Mouse (Mus musculus) heart, embryonic 12.5 days (tissue): ENCODE data around the gene Pmp22. TPM values are rescaled to one million over a fixed set of nuclear protein-coding genes. Genes with fewer than 3 reads are reported as not detected.
A peak's percentile ranks its signal among the peaks of the same experiment; 100 is the strongest.

ENCODE experiments used
- ATAC-seq: fragments of 200-750 bp; cut with Nextera tagmentation; 2 replicates; pipeline ENCODE4 v1.8.0; 2017; ENCODE audit warnings: moderate TSS enrichment, moderate library complexity; ENCODE audit not compliant: insufficient number of reproducible peaks, low FRiP score
- H3K27ac ChIP-seq: fragments of 300-500 bp; sonication (generic); 2 replicates; pipeline ENCODE4 v1.5.1; 2016; ENCODE audit warnings: mild to moderate bottlenecking, moderate library complexity; ENCODE audit not compliant: poor library complexity, severe bottlenecking
- H3K27me3 ChIP-seq: fragments of 300-500 bp; sonication (generic); replicated peaks from 2 replicates; pipeline ENCODE4 v1.6.1; 2016; ENCODE audit warnings: mild to moderate bottlenecking, moderate library complexity
- H3K36me3 ChIP-seq: fragments of 300-500 bp; sonication (generic); 2 replicates; pipeline ENCODE4 v1.6.1; 2016; ENCODE audit warnings: mild to moderate bottlenecking, moderate library complexity
- H3K4me1 ChIP-seq: fragments of 300-500 bp; sonication (generic); replicated peaks from 2 replicates; pipeline ENCODE4 v1.6.1; 2016; ENCODE audit warnings: mild to moderate bottlenecking
- H3K4me2 ChIP-seq: fragments of 300-500 bp; sonication (generic); 2 replicates; pipeline ENCODE4 v1.6.1; 2016; ENCODE audit warnings: mild to moderate bottlenecking, moderate library complexity
- H3K4me3 ChIP-seq: fragments of 300-500 bp; sonication (generic); 2 replicates; pipeline ENCODE4 v1.5.1; 2016; ENCODE audit warnings: mild to moderate bottlenecking
- H3K9ac ChIP-seq: fragments of 300-500 bp; sonication (generic); 2 replicates; pipeline ENCODE4 v1.6.1; 2016; ENCODE audit warnings: mild to moderate bottlenecking, moderate library complexity
- H3K9me3 ChIP-seq: fragments of 300-500 bp; sonication (generic); replicated peaks from 2 replicates; pipeline ENCODE4 v1.6.1; 2016; ENCODE audit warnings: mild to moderate bottlenecking, moderate library complexity
- WGBS: fragments of 180-500 bp; shearing (Covaris S2); methylation state at CpG from one replicate; pipeline ENCODE4 v1.1.7; 2016; 5-methylcytosine and 5-hydroxymethylcytosine counted together
- polyA plus RNA-seq: library from polyadenylated mRNA; unstranded; fragments of >200 nt; fragmentation: Nextera tagmentation; extraction: Ambion mirVana; gene quantifications from 2 replicates; pipeline ENCODE4 v1.2.1, GENCODE M21; 2016

Pmp22 gene
- polyA plus RNA-seq, 1 experiment from 2014 or later, result 67.8 TPM

DNA sequence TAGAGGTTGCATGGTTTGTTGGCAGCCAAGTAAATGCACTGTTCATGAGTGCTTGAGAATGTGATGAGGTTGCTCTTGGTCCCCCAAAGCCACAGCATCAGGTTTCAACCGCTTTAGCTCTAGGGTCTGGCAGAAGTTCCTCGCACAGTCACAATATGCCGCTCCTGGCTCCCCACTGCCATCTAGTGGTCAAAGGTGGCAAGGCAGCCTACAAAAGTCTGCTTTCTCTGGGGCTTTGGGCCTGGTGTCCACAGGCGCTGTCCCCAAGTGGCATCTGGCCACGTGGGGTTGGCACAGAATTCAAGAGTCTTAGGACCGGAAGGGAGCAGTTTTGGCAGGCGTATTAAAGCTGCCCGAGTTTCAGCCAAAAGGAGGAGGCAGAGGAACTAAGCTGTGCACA is 6.8 kb downstream of the Pmp22 start:
- H3K4me2 ChIP-seq, result 0 out of 2 replicates have a peak overlapping the region, but pooled peaks have one; percentile 2
- H3K27me3 ChIP-seq, result 0 out of 2 replicates have a peak, but pooled peaks cover 4% of the 10 kb centered on the region
- WGBS, result 6% methylated on average over 8 of the region's 8 CpGs
- H3K4me1 ChIP-seq, result peaks cover 34% of the 10 kb centered on the region
- H3K9me3 ChIP-seq, result no peaks in the 10 kb centered on the region
- H3K9ac ChIP-seq, result peak overlapping the region; percentile 35; the same call in 1 of the 2 replicates
- no peak overlapping the region for H3K4me3 ChIP-seq
- H3K27ac ChIP-seq, result peak overlapping the region; percentile 49
- H3K36me3 ChIP-seq, result peaks cover 16% of the 10 kb centered on the region; the same call in 1 of the 2 replicates
- 0 out of 2 replicates have a peak, but pooled peaks have one; percentile 18 for ATAC-seq

- Histone ChIP-seq H3K4me3 (no peak overlapping the region), H3K4me2 (0 out of 2 replicates have a peak overlapping the region, but pooled peaks have one; percentile 2), H3K9ac (peak overlapping the region; percentile 35; the same call in 1 of the 2 replicates), H3K27ac (peak overlapping the region; percentile 49), H3K36me3 (peaks cover 18% of the 10 kb centered on the region; the same call in 1 of the 2 replicates), H3K27me3 (0 out of 2 replicates have a peak, but pooled peaks cover 4% of the 10 kb centered on the region), H3K9me3 (no peaks in the 10 kb centered on the region), H3K4me1 (peaks cover 31% of the 10 kb centered on the region)
- WGBS, result 57% methylated on average over 6 of the region's 6 CpGs
- ATAC-seq, result no peak
Measured at GRCm38 (mm10) chr11:63136205-63136604, 7.4 kb downstream of the Pmp22 start.

DNA sequence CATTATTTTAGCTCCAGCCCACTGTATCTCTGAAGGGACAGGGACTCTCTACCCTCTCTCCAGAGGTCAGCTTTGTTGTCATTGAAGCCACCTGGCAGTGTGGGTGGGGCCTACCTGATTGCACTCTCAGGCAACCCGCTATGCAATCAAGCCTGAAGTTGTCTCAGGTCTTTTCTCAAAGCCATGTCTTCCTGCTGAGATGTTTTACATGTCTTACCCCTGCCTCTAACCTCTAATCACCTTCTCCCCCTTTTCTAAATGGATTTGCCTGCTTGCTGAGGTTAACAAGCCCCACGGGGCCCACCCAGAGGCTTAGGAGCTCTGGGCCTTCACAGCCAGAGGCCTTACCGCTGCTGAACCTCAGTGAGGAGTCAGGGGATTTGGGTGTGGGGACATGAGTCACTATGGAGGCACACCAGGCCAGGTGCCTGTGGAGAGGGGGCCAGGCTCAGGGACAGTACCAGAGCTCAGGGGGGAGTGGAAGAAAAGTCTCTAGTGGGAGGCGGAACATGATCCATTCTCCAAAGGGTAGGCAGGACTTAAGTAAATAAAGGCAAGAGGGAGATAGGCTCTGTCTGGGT is 8.1 kb downstream of the Pmp22 start:
- peaks cover 27% of the 10 kb centered on the region for H3K4me1 ChIP-seq
- no peak overlapping the region for H3K9ac ChIP-seq
- 66% methylated on average over 4 of the region's 4 CpGs for WGBS
- H3K9me3 ChIP-seq, result no peaks in the 10 kb centered on the region
- no peak overlapping the region for H3K4me2 ChIP-seq
- H3K36me3 ChIP-seq, result peaks cover 24% of the 10 kb centered on the region
- H3K27me3 ChIP-seq, result 0 out of 2 replicates have a peak, but pooled peaks cover 4% of the 10 kb centered on the region
- H3K4me3 ChIP-seq, result no peak overlapping the region
- ATAC-seq, result no peak
- H3K27ac ChIP-seq, result no peak overlapping the region

DNA sequence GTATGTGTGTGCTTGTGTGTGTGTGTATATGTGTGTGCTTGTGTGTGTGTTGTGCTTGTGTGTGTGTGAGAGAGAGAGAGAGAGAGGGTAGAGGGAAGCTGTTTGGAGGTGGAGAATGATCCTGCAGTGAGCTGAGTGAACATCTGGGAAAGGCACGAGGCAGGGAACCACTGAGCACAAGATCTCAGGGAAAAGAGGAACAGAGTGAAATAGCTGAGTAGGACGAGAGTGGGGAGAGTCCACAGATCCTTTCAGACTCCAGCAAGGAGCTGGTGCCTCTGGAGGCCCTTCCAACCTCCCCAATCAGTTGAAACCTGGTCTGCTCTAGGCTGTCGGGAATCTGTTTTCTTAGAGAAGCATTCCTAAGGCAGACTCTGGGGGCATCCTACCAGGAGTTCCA is 10.0 kb downstream of the Pmp22 start:
- Histone ChIP-seq H3K27ac (no peak overlapping the region; the same call in 1 of the 2 replicates), H3K4me3 (no peak overlapping the region), H3K36me3 (peaks cover 27% of the 10 kb centered on the region), H3K4me1 (peaks cover 32% of the 10 kb centered on the region), H3K27me3 (0 out of 2 replicates have a peak, but pooled peaks cover 4% of the 10 kb centered on the region), H3K9me3 (no peaks in the 10 kb centered on the region), H3K9ac (no peak overlapping the region), H3K4me2 (no peak overlapping the region)
- WGBS, result 25% methylated on average over 3 of the region's 3 CpGs
- no peak for ATAC-seq

DNA sequence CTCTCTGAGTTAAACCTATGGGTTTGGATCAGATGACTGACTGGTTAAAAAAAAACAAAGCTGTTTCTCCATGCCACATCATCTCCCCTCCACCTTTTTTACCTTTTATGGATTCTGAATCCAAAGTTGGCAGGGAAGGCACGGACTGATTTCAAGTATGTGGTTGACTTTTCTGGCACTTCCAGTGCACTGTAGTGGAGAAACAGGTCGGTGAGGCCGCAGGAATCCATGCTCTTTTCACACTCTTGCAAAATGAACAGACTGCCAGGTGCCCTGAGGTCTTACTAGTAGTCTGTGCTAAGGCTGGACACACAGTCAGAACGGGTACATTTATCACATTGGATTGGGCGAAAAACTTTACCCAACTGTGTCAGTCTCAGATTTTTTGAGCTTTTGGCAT is 13.5 kb downstream of the Pmp22 start:
- Histone ChIP-seq H3K9me3 (no peaks in the 10 kb centered on the region), H3K9ac (no peak overlapping the region), H3K27ac (no peak overlapping the region), H3K27me3 (no peaks in the 10 kb centered on the region), H3K36me3 (peaks cover 25% of the 10 kb centered on the region), H3K4me1 (peaks cover 28% of the 10 kb centered on the region), H3K4me2 (no peak overlapping the region), H3K4me3 (no peak overlapping the region)
- no peak for ATAC-seq
- WGBS, result 84% methylated on average over 5 of the region's 5 CpGs

DNA sequence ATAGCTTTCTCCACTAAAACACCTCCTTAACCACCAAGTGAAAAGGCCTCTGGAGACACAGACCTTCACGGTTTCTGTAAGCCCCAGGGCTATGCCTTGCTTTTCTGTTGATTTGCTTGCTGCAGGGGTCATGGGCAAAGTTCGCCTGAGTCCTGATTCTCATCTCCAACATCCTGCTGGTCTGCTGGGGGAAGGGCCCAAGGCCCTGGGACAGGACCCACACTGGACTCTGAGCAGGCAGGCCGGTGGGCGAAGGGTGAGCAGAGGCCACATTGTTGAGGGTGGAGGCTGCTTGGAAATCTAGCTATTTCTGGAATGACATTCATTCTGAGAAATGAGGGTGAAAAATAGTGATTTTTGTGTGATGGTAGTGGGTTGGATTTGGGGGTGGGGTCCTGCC is 14.0 kb downstream of the Pmp22 start:
- Histone ChIP-seq H3K4me3 (no peak overlapping the region), H3K9ac (no peak overlapping the region), H3K9me3 (no peaks in the 10 kb centered on the region), H3K36me3 (peaks cover 25% of the 10 kb centered on the region), H3K27me3 (no peaks in the 10 kb centered on the region), H3K4me1 (peaks cover 28% of the 10 kb centered on the region), H3K27ac (no peak overlapping the region), H3K4me2 (no peak overlapping the region)
- 70% methylated on average over 4 of the region's 4 CpGs for WGBS
- ATAC-seq, result no peak

- no peak overlapping the region for H3K9ac ChIP-seq
- H3K4me3 ChIP-seq, result no peak overlapping the region
- no peaks in the 10 kb centered on the region for H3K27me3 ChIP-seq
- no peak for ATAC-seq
- no peak overlapping the region for H3K4me2 ChIP-seq
- 53% methylated on average over 8 of the region's 8 CpGs for WGBS
- no peak overlapping the region; the same call in 1 of the 2 replicates for H3K27ac ChIP-seq
- H3K4me1 ChIP-seq, result peaks cover 25% of the 10 kb centered on the region
- peaks cover 21% of the 10 kb centered on the region for H3K36me3 ChIP-seq
- no peaks in the 10 kb centered on the region for H3K9me3 ChIP-seq
Measured at GRCm38 (mm10) chr11:63143486-63143885, 14.7 kb downstream of the Pmp22 start.

DNA sequence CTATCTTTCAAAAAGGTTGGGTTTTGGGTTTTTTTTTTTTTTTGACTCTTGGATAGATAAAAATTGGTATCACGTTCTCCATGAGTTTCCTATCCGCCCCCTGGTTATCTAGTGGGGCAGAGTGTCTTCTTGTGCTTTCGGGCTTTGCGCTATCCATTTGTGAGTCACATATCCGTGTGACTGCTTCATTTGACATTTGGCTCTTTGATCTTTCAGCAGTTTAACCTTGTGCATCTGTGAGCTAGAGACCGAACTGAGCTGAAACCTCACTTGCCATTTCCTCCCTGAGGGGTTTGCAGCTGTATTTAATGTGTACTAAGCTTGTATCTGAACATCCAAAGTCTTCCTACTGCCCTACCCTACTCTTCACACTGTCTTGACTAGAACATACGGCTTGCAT is 17.8 kb downstream of the Pmp22 start:
- Histone ChIP-seq H3K9ac (no peak overlapping the region), H3K27me3 (no peaks in the 10 kb centered on the region), H3K36me3 (peaks cover 14% of the 10 kb centered on the region; the same call in 1 of the 2 replicates), H3K4me2 (no peak overlapping the region), H3K4me3 (no peak overlapping the region), H3K4me1 (peaks cover 22% of the 10 kb centered on the region), H3K9me3 (no peaks in the 10 kb centered on the region), H3K27ac (no peak overlapping the region)
- 38% methylated on average over 7 of the region's 7 CpGs for WGBS
- ATAC-seq, result no peak

- Histone ChIP-seq H3K9me3 (no peaks in the 10 kb centered on the region), H3K4me2 (no peak overlapping the region), H3K9ac (no peak overlapping the region), H3K27me3 (no peaks in the 10 kb centered on the region), H3K4me1 (peaks cover 20% of the 10 kb centered on the region), H3K27ac (no peak overlapping the region), H3K4me3 (no peak overlapping the region), H3K36me3 (peaks cover 23% of the 10 kb centered on the region)
- no peak for ATAC-seq
- WGBS, result 73% methylated on average over 3 of the region's 3 CpGs
Measured at GRCm38 (mm10) chr11:63148276-63148675, 19.5 kb downstream of the Pmp22 start.

GRCm38 (mm10) chr11:63151857-63152256 is 23.1 kb downstream of the Pmp22 start:
- H3K27me3 ChIP-seq, result no peaks in the 10 kb centered on the region
- no peak overlapping the region for H3K27ac ChIP-seq
- no peak overlapping the region for H3K4me3 ChIP-seq
- WGBS, result 52% methylated on average over 5 of the region's 5 CpGs
- no peaks in the 10 kb centered on the region for H3K9me3 ChIP-seq
- peaks cover 5% of the 10 kb centered on the region; the same call in 1 of the 2 replicates for H3K4me1 ChIP-seq
- no peak for ATAC-seq
- no peak overlapping the region for H3K4me2 ChIP-seq
- no peak overlapping the region for H3K9ac ChIP-seq
- H3K36me3 ChIP-seq, result peaks cover 47% of the 10 kb centered on the region

GRCm38 (mm10) chr11:63157117-63157516 is 28.3 kb downstream of the Pmp22 start:
- Histone ChIP-seq H3K9me3 (no peaks in the 10 kb centered on the region), H3K9ac (no peak overlapping the region), H3K4me1 (no peaks in the 10 kb centered on the region), H3K4me3 (no peak overlapping the region), H3K27ac (no peak overlapping the region), H3K27me3 (no peaks in the 10 kb centered on the region), H3K4me2 (no peak overlapping the region), H3K36me3 (peaks cover 65% of the 10 kb centered on the region)
- no peak for ATAC-seq
- WGBS, result 74% methylated on average over 4 of the region's 4 CpGs

DNA sequence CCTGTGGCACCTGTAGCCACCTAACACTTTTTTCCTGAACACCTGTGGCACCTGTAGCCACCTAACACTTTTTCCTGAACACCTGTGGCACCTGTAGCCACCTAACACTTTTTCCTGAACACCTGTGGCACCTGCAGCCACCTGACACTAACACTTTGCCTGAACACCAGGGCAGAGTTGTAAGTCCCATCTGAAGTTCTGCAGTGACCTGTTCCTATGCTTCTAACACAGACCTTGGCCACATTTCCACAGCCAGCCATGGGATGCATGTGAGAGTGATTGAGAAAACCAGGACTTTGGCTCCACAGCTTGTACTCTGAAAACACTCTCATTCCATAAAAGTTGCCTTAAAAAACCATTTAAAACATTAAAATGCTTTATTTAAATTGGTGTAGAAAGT is 32.1 kb downstream of the Pmp22 start:
- no peaks in the 10 kb centered on the region for H3K4me1 ChIP-seq
- H3K4me2 ChIP-seq, result no peak overlapping the region
- no peaks in the 10 kb centered on the region for H3K9me3 ChIP-seq
- H3K36me3 ChIP-seq, result peaks cover 31% of the 10 kb centered on the region
- no peaks in the 10 kb centered on the region for H3K27me3 ChIP-seq
- no peak overlapping the region for H3K9ac ChIP-seq
- H3K27ac ChIP-seq, result no peak overlapping the region
- no peak for ATAC-seq
- H3K4me3 ChIP-seq, result no peak overlapping the region
